In genomic region chr17:87842156-87842555, GRCm38 (mm10) we compare ENCODE assay signal across 41 mouse cellular contexts. TPM values are rescaled to one million over a fixed set of nuclear protein-coding genes. Genes with fewer than 3 reads are reported as not detected.
"Had no signal": no experiment of that assay in that cellular context is flagged by ENCODE, and none has a peak within 500 bp of the region (broad histone marks: within the 10 kb centered on the region; RNA-seq: fewer than 3 reads in every experiment).

No protein-coding gene starts in this region.

- H3K9me3 ChIP-seq: heart, embryonic 13.5 days; heart, embryonic 15.5 days; hindbrain, embryonic 12.5 days; hindbrain, embryonic 13.5 days; hindbrain, embryonic 15.5 days; intestine, embryonic 15.5 days had no signal

- H3K27me3 ChIP-seq: heart, embryonic 13.5 days; heart, embryonic 15.5 days; hindbrain, embryonic 12.5 days; hindbrain, embryonic 13.5 days; hindbrain, embryonic 15.5 days; intestine, embryonic 15.5 days; kidney, embryonic 15.5 days had no signal

- DNase-seq: heart, postnatal 10 days; heart, postnatal 14 days; heart, postnatal 36 days; kidney, adult 11 months; kidney, adult 18-20 months; kidney, adult 2 months; kidney, adult 8-10 months; kidney, adult 9 months; kidney, postnatal 10 days; kidney, postnatal 14 days; kidney, postnatal 25 days; kidney, postnatal 36 days; kidney, postnatal 4 days; layer of hippocampus, adult 9-11 months; layer of hippocampus, postnatal 36 days had no signal

- H3K9ac ChIP-seq: heart, embryonic 12.5 days; heart, embryonic 13.5 days; heart, embryonic 15.5 days; hindbrain, embryonic 12.5 days; hindbrain, embryonic 13.5 days; hindbrain, embryonic 14.5 days; hindbrain, embryonic 15.5 days; intestine, embryonic 15.5 days; kidney, embryonic 15.5 days had no signal

- H3K4me2 ChIP-seq: heart, embryonic 11.5 days; heart, embryonic 12.5 days; heart, embryonic 13.5 days; heart, embryonic 15.5 days; hindbrain, embryonic 12.5 days; hindbrain, embryonic 13.5 days; hindbrain, embryonic 14.5 days; hindbrain, embryonic 15.5 days; intestine, embryonic 15.5 days; kidney, embryonic 15.5 days had no signal

- H3K27ac ChIP-seq: heart, embryonic 13.5 days; heart, embryonic 15.5 days; hindbrain, embryonic 10.5 days; hindbrain, embryonic 12.5 days; hindbrain, embryonic 13.5 days; hindbrain, embryonic 14.5 days; hindbrain, embryonic 15.5 days; hindbrain, postnatal 0 days; intestine, embryonic 15.5 days; kidney, embryonic 15.5 days; kidney, postnatal 0 days; layer of hippocampus, adult 2 months; left cerebral cortex, adult 2 months had no signal

- H3K4me3 ChIP-seq: heart, embryonic 12.5 days; heart, embryonic 13.5 days; heart, embryonic 15.5 days; hindbrain, embryonic 10.5 days; hindbrain, embryonic 12.5 days; hindbrain, embryonic 13.5 days; hindbrain, embryonic 15.5 days; intestine, embryonic 15.5 days; kidney, embryonic 15.5 days; layer of hippocampus, adult 2 months; left cerebral cortex, adult 2 months had no signal

- H3K4me1 ChIP-seq: heart, embryonic 12.5 days; heart, embryonic 13.5 days; heart, embryonic 15.5 days; hindbrain, embryonic 12.5 days; hindbrain, embryonic 13.5 days; hindbrain, embryonic 15.5 days; intestine, embryonic 15.5 days; kidney, embryonic 15.5 days had no signal

- ATAC-seq: hindbrain, embryonic 16.5 days; hindbrain, postnatal 0 days; inflammation-experienced regulatory T-cells, adult 6 months; intestine, embryonic 15.5 days; intestine, embryonic 16.5 days; intestine, postnatal 0 days had no signal

- H3K36me3 ChIP-seq: heart, embryonic 12.5 days; heart, embryonic 13.5 days; heart, embryonic 15.5 days; hindbrain, embryonic 10.5 days; hindbrain, embryonic 12.5 days; hindbrain, embryonic 13.5 days; hindbrain, embryonic 15.5 days; intestine, embryonic 15.5 days; kidney, embryonic 15.5 days had no signal

RNA-seq across cellular contexts. Expression of gene Kcnk12, which starts 44.4 kb away (rescaled TPM):
- total RNA-seq: heart, postnatal 14 days; heart, postnatal 25 days; heart, postnatal 36 days had no signal
- polyA plus RNA-seq: heart, embryonic 13.5 days; heart, embryonic 14.5 days; heart, embryonic 15.5 days; heart, embryonic 16.5 days; heart, postnatal 0 days; inflammation-experienced regulatory T-cells, adult 6 months; intestine, embryonic 14.5 days; intestine, embryonic 15.5 days; intestine, embryonic 16.5 days; intestine, postnatal 0 days; kidney, adult 2 months; kidney, embryonic 14.5 days; kidney, embryonic 15.5 days; kidney, embryonic 16.5 days had no signal
